Mouse (Mus musculus): Measurements from ENCODE around the gene Gm20388. TPM values are rescaled to one million over a fixed set of nuclear protein-coding genes. Genes with fewer than 3 reads are reported as not detected.

Gene Gm20388
- polyA plus RNA-seq, 1 experiment = 10.6 TPM

GRCm38 (mm10) chr8:122805349-122805748 lies 2894.7 kb downstream of the Gm20388 start:
- H3K27ac ChIP-seq (ENCODE audit: control insufficient read depth, insufficient read depth, low read depth, low read length, poor library complexity) = no peak overlapping the region
- WGBS = 83% methylated on average over 3 of the region's 3 CpGs
- peaks cover 2% of the 10 kb centered on the region; the same call in 1 of the 2 replicates for H3K4me1 ChIP-seq (ENCODE audit: control insufficient read depth, insufficient read depth, low read length)
- no peak overlapping the region for H3K4me3 ChIP-seq (replicated peaks; ENCODE audit: control insufficient read depth, low read depth, low read length)
- TF ChIP-seq CTCF (IDR thresholded peaks at IDR 0.05; ENCODE audit: control insufficient read depth, insufficient read depth, low read length) (no peak), POLR2A (IDR thresholded peaks at IDR 0.05; ENCODE audit: borderline replicate concordance, control insufficient read depth, low read depth, low read length) (no peak)

- TF ChIP-seq CTCF (IDR thresholded peaks at IDR 0.05; ENCODE audit: control insufficient read depth, insufficient read depth, low read length) (no peak), POLR2A (IDR thresholded peaks at IDR 0.05; ENCODE audit: borderline replicate concordance, control insufficient read depth, low read depth, low read length) (no peak)
- H3K27ac ChIP-seq (ENCODE audit: control insufficient read depth, insufficient read depth, low read depth, low read length, poor library complexity) = no peak overlapping the region
- H3K4me3 ChIP-seq (replicated peaks; ENCODE audit: control insufficient read depth, low read depth, low read length) = no peak overlapping the region
- WGBS = 83% methylated on average over 7 of the region's 7 CpGs
- peaks cover 2% of the 10 kb centered on the region; the same call in 1 of the 2 replicates for H3K4me1 ChIP-seq (ENCODE audit: control insufficient read depth, insufficient read depth, low read length)
Measured at GRCm38 (mm10) chr8:122806956-122807538, 2896.4 kb downstream of the Gm20388 start.

DNA sequence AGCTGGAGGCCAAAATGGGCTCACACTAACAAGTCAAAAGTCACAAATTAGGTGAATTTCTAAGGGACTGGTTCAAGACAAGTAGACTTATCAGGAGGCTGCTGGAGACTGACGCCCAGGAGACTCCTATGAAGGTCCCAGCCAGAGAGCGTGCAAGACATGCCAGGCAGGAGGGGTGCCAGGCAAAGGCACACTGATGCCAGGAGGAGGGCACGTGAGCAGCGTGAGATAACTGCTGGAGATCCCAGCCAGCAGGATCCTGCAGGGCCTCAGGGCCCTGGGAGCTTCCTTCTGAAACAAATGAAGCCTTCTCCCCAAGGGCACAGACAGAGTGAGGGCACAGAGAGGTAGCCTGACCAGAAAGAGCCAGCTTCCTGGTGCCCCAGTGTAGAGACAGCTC lies 2897.3 kb downstream of the Gm20388 start:
- peaks cover 2% of the 10 kb centered on the region; the same call in 1 of the 2 replicates for H3K4me1 ChIP-seq (ENCODE audit: control insufficient read depth, insufficient read depth, low read length)
- 80% methylated on average over 4 of the region's 4 CpGs for WGBS
- H3K4me3 ChIP-seq (replicated peaks; ENCODE audit: control insufficient read depth, low read depth, low read length) = no peak overlapping the region
- TF ChIP-seq CTCF (IDR thresholded peaks at IDR 0.05; ENCODE audit: control insufficient read depth, insufficient read depth, low read length) (no peak), POLR2A (IDR thresholded peaks at IDR 0.05; ENCODE audit: borderline replicate concordance, control insufficient read depth, low read depth, low read length) (no peak)
- no peak overlapping the region for H3K27ac ChIP-seq (ENCODE audit: control insufficient read depth, insufficient read depth, low read depth, low read length, poor library complexity)

DNA sequence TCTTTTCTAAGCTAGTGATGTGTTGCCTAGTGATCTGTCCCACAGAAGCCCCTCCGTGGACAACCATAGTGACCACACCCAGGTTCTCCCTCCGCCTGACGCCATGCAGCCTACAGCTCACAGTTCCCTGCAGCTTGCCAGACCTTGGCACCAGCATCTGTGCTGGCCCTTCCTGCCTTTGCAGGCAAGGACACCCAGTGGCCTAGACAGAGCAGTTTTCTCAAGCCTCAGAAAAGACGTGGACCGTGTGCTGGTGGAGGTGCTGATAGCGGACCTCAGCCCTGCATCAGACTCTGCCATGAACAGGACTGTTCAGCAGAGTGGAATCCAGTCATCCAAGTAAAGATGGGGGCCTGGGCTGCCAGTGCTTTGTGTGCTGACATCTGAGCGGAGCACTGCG lies 2899.7 kb downstream of the Gm20388 start:
- Histone ChIP-seq H3K4me3 (replicated peaks; ENCODE audit: control insufficient read depth, low read depth, low read length) (no peak overlapping the region), H3K27ac (ENCODE audit: control insufficient read depth, insufficient read depth, low read depth, low read length, poor library complexity) (no peak overlapping the region; the same call in 1 of the 2 replicates), H3K4me1 (ENCODE audit: control insufficient read depth, insufficient read depth, low read length) (peaks cover 2% of the 10 kb centered on the region; the same call in 1 of the 2 replicates)
- no peak for TF ChIP-seq CTCF (IDR thresholded peaks at IDR 0.05; ENCODE audit: control insufficient read depth, insufficient read depth, low read length)
- no peak for TF ChIP-seq POLR2A (IDR thresholded peaks at IDR 0.05; ENCODE audit: borderline replicate concordance, control insufficient read depth, low read depth, low read length)
- WGBS = 86% methylated on average over 8 of the region's 8 CpGs

- Histone ChIP-seq H3K4me1 (ENCODE audit: control insufficient read depth, insufficient read depth, low read length) (peaks cover 2% of the 10 kb centered on the region; the same call in 1 of the 2 replicates), H3K4me3 (replicated peaks; ENCODE audit: control insufficient read depth, low read depth, low read length) (no peak overlapping the region), H3K27ac (ENCODE audit: control insufficient read depth, insufficient read depth, low read depth, low read length, poor library complexity) (no peak overlapping the region)
- WGBS = 90% methylated on average over 16 of the region's 16 CpGs
- no peak for TF ChIP-seq POLR2A (IDR thresholded peaks at IDR 0.05; ENCODE audit: borderline replicate concordance, control insufficient read depth, low read depth, low read length)
- no peak for TF ChIP-seq CTCF (IDR thresholded peaks at IDR 0.05; ENCODE audit: control insufficient read depth, insufficient read depth, low read length)
Measured at GRCm38 (mm10) chr8:122811870-122812494, 2901.3 kb downstream of the Gm20388 start.

DNA sequence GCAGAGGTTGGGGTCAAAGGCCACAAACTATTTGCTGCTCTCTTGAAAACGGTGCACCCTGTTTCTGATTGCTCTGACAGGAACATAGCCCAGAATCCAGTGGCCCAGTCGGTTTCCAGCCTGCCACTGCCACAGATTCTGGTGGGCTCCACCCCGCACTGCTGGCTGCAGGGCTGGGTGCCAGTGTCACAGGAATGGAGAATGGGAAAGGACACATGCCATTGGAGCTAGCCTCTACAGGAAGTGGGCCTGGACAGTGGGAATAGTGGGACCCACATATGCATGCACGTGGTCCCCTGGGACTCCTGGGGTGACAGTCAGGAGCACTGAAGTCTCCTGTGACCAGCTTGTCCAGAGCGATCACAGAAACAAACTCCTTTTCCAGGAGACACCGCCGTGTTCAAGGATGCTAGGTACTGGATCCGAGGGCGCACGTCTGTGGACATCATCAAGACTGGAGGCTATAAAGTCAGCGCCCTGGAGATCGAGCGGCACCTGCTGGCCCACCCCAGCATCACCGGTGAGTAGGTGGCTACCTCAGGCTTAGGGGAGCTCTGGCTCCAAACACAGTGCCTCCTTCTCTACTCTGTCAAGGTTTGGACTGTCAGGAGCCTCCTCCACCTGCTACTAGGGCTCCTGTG lies 2902.1 kb downstream of the Gm20388 start:
- Histone ChIP-seq H3K4me1 (ENCODE audit: control insufficient read depth, insufficient read depth, low read length) (peaks cover 2% of the 10 kb centered on the region; the same call in 1 of the 2 replicates), H3K4me3 (replicated peaks; ENCODE audit: control insufficient read depth, low read depth, low read length) (no peak overlapping the region), H3K27ac (ENCODE audit: control insufficient read depth, insufficient read depth, low read depth, low read length, poor library complexity) (no peak overlapping the region)
- TF ChIP-seq CTCF (IDR thresholded peaks at IDR 0.05; ENCODE audit: control insufficient read depth, insufficient read depth, low read length) = peak; percentile 45; the same call in 1 of the 2 replicates
- no peak for TF ChIP-seq POLR2A (IDR thresholded peaks at IDR 0.05; ENCODE audit: borderline replicate concordance, control insufficient read depth, low read depth, low read length)
- WGBS = 76% methylated on average over 14 of the region's 14 CpGs

DNA sequence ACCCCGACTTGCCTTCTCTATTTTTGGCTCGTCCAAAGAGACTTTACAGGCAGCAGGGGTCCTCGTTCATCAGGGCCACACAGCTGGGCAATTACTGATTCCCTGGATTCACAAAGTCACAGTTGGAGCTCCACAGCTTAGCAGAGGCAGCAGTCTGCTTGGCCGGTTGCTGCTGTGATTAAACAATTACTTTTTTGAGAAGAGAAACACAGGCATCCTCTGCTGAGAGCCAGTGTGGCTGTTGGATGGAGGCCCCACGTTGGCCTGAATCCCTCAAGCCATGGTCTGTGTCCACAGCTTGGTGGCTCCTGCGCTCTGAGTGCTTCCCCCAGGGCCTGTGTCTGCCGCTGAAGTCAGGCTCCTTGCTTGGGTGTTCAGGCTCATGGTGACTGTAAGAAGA lies 2904.0 kb downstream of the Gm20388 start:
- 73% methylated on average over 7 of the region's 7 CpGs for WGBS
- Histone ChIP-seq H3K27ac (ENCODE audit: control insufficient read depth, insufficient read depth, low read depth, low read length, poor library complexity) (no peak overlapping the region), H3K4me1 (ENCODE audit: control insufficient read depth, insufficient read depth, low read length) (no peaks in the 10 kb centered on the region), H3K4me3 (replicated peaks; ENCODE audit: control insufficient read depth, low read depth, low read length) (no peak overlapping the region)
- TF ChIP-seq POLR2A (IDR thresholded peaks at IDR 0.05; ENCODE audit: borderline replicate concordance, control insufficient read depth, low read depth, low read length) (no peak), CTCF (IDR thresholded peaks at IDR 0.05; ENCODE audit: control insufficient read depth, insufficient read depth, low read length) (no peak)

DNA sequence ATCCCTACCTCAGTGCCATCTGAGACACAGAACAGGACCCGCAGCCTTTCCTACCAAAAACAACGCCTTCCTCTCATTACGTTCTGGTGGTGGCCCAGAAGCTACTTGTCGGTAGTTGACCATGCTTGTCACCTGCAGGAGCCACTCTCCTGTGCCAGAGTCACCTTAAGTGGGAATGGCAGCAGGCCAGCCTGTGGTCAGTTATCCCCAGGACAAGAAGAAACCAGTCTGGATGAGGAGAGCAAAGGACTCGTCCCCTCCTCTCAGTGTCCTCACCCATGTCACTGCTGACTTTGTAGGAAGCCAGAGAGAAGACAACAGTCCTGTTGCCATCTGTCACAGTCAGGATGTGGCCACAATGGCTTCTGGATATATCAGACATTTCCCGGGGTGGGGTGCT lies 2906.3 kb downstream of the Gm20388 start:
- Histone ChIP-seq H3K4me3 (replicated peaks; ENCODE audit: control insufficient read depth, low read depth, low read length) (no peak overlapping the region), H3K4me1 (ENCODE audit: control insufficient read depth, insufficient read depth, low read length) (no peaks in the 10 kb centered on the region), H3K27ac (ENCODE audit: control insufficient read depth, insufficient read depth, low read depth, low read length, poor library complexity) (no peak overlapping the region)
- no peak for TF ChIP-seq POLR2A (IDR thresholded peaks at IDR 0.05; ENCODE audit: borderline replicate concordance, control insufficient read depth, low read depth, low read length)
- no peak for TF ChIP-seq CTCF (IDR thresholded peaks at IDR 0.05; ENCODE audit: control insufficient read depth, insufficient read depth, low read length)
- WGBS = 83% methylated on average over 6 of the region's 6 CpGs

Data from bone marrow, adult 2 months (tissue).